Mouse (Mus musculus): ENCODE results near the gene Creb3l2. TPM values are rescaled to one million over a fixed set of nuclear protein-coding genes. Genes with fewer than 3 reads are reported as not detected.
A peak's percentile ranks its signal among the peaks of the same experiment; 100 is the strongest.

The Creb3l2 gene
- 12.8 and 12.9 TPM in 2 replicates for polyA plus RNA-seq (2014; fragmentation: Nextera tagmentation; extraction: Ambion mirVana)

DNA sequence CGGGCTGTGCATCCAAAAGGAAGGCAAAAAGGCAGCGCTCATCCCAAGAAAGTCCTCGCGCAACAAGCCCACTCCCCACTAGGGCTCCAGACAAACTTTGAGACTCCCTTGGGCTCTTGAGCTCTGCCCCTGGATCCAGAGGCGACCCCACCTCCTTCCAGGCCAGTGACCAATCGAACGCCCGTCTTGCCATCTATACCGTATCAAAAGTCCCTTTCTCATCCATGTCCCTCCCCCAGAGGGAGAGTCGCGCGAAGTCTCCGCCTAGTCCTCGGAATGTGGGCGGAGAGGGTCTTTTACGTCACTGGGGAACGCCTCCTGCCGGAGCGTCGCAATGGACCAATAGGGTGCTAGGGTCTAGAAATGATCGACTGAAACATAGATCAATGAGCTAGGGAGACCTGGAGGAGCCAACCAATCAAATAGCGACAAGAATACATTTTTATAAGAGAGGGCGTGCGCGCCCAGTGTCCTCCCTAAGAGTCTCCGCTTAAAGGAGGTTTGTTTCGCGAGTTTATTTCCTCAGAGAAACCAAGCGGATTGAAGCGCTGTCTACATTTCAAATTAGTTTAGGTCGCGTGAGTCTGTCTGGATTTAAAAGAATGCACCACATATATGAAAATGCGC lies at the start of gene Creb3l2:
Creb3l2 (minus strand) TSS at position 106 of the 627 bp plus-strand sequence.
- Histone ChIP-seq H3K4me3 (ENCODE audit: low read depth, low read length) (peak within 1 kb of the TSS; percentile 86), H3K4me2 (peak within 1 kb of the TSS; percentile 85), H3K9ac (ENCODE audit: low read depth, low read length) (peak within 1 kb of the TSS; percentile 75), H3K36me3 (ENCODE audit: control insufficient read depth, insufficient read depth, low read length) (no peaks in the 10 kb centered on the region), H3K4me1 (replicated peaks; ENCODE audit: control insufficient read depth, insufficient read depth, low read length) (peaks cover 6% of the 10 kb centered on the region), H3K27me3 (replicated peaks; ENCODE audit: control insufficient read depth, insufficient read depth, low read length) (no peaks in the 10 kb centered on the region), H3K9me3 (ENCODE audit: control insufficient read depth, low read length) (no peaks in the 10 kb centered on the region), H3K27ac (ENCODE audit: low read depth, low read length) (peak within 1 kb of the TSS; percentile 77)
- WGBS, result under 1% methylated on average over 33 of the region's 33 CpGs
- ATAC-seq (replicated peaks; ENCODE audit: low FRiP score) (peak; percentile 98), DNase-seq (ENCODE audit: low spot score) (peak; percentile 95)

GRCm38 (mm10) chr6:37486502-37486901 lies 44.6 kb upstream of the Creb3l2 start:
- Histone ChIP-seq H3K27ac (ENCODE audit: low read depth, low read length) (no peak overlapping the region), H3K4me2 (no peak overlapping the region), H3K4me3 (ENCODE audit: low read depth, low read length) (no peak overlapping the region), H3K4me1 (replicated peaks; ENCODE audit: control insufficient read depth, insufficient read depth, low read length) (no peaks in the 10 kb centered on the region; the same call in 1 of the 2 replicates), H3K9ac (ENCODE audit: low read depth, low read length) (no peak overlapping the region), H3K9me3 (ENCODE audit: control insufficient read depth, low read length) (no peaks in the 10 kb centered on the region), H3K36me3 (ENCODE audit: control insufficient read depth, insufficient read depth, low read length) (no peaks in the 10 kb centered on the region), H3K27me3 (replicated peaks; ENCODE audit: control insufficient read depth, insufficient read depth, low read length) (no peaks in the 10 kb centered on the region)
- 73% methylated on average over 4 of the region's 4 CpGs for WGBS
- DNase-seq (ENCODE audit: low spot score), result no peak
- ATAC-seq (replicated peaks; ENCODE audit: low FRiP score), result no peak

- Histone ChIP-seq H3K4me3 (ENCODE audit: low read depth, low read length) (no peak overlapping the region), H3K9me3 (ENCODE audit: control insufficient read depth, low read length) (no peaks in the 10 kb centered on the region), H3K4me1 (replicated peaks; ENCODE audit: control insufficient read depth, insufficient read depth, low read length) (no peaks in the 10 kb centered on the region; the same call in 1 of the 2 replicates), H3K27me3 (replicated peaks; ENCODE audit: control insufficient read depth, insufficient read depth, low read length) (no peaks in the 10 kb centered on the region), H3K36me3 (ENCODE audit: control insufficient read depth, insufficient read depth, low read length) (no peaks in the 10 kb centered on the region), H3K4me2 (no peak overlapping the region), H3K27ac (ENCODE audit: low read depth, low read length) (no peak overlapping the region), H3K9ac (ENCODE audit: low read depth, low read length) (no peak overlapping the region)
- no peak for DNase-seq (ENCODE audit: low spot score)
- 53% methylated on average over 1 of the region's 1 CpGs for WGBS
- no peak for ATAC-seq (replicated peaks; ENCODE audit: low FRiP score)
Observed at GRCm38 (mm10) chr6:37484588-37485070, 42.7 kb upstream of the Creb3l2 start.

GRCm38 (mm10) chr6:37483262-37483661 lies 41.3 kb upstream of the Creb3l2 start:
- no peak for DNase-seq (ENCODE audit: low spot score)
- no peaks in the 10 kb centered on the region for H3K9me3 ChIP-seq (ENCODE audit: control insufficient read depth, low read length)
- H3K4me2 ChIP-seq, result peak overlapping the region; percentile 17; the same call in 1 of the 2 replicates
- peak; percentile 64; the same call in 1 of the 2 replicates for ATAC-seq (replicated peaks; ENCODE audit: low FRiP score)
- no peak overlapping the region for H3K9ac ChIP-seq (ENCODE audit: low read depth, low read length)
- whole genome bisulfite sequencing, result 28% methylated on average over 5 of the region's 5 CpGs
- H3K4me1 ChIP-seq (replicated peaks; ENCODE audit: control insufficient read depth, insufficient read depth, low read length), result no peaks in the 10 kb centered on the region; the same call in 1 of the 2 replicates
- no peaks in the 10 kb centered on the region for H3K27me3 ChIP-seq (replicated peaks; ENCODE audit: control insufficient read depth, insufficient read depth, low read length)
- no peaks in the 10 kb centered on the region for H3K36me3 ChIP-seq (ENCODE audit: control insufficient read depth, insufficient read depth, low read length)
- no peak overlapping the region for H3K4me3 ChIP-seq (ENCODE audit: low read depth, low read length)
- peak overlapping the region; percentile 43; the same call in 1 of the 2 replicates for H3K27ac ChIP-seq (ENCODE audit: low read depth, low read length)

DNA sequence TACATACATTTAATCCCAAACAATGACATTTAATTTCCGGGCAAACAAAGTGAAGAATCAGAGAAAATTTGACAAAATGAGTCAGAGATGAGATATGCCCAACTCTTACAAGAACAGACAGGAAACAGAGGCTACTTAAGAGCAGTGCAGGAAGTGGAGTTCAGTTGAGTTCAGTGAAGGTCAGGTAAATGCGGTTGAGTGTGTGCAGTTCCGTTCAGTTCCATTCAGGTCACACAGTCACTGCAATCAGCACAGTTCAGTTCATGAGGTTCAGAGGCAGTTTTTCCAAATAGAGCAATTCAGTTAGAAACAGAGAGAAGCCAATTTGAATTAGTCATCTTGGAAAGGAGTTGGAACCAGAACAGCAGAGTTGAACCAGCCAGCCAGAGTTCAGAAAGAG lies 39.2 kb upstream of the Creb3l2 start:
- 72% methylated on average over 3 of the region's 3 CpGs for WGBS
- no peak overlapping the region for H3K27ac ChIP-seq (ENCODE audit: low read depth, low read length)
- H3K27me3 ChIP-seq (replicated peaks; ENCODE audit: control insufficient read depth, insufficient read depth, low read length), result no peaks in the 10 kb centered on the region
- no peak overlapping the region for H3K4me3 ChIP-seq (ENCODE audit: low read depth, low read length)
- no peak overlapping the region for H3K9ac ChIP-seq (ENCODE audit: low read depth, low read length)
- H3K36me3 ChIP-seq (ENCODE audit: control insufficient read depth, insufficient read depth, low read length), result no peaks in the 10 kb centered on the region
- H3K4me2 ChIP-seq, result no peak overlapping the region
- no peaks in the 10 kb centered on the region; the same call in 1 of the 2 replicates for H3K4me1 ChIP-seq (replicated peaks; ENCODE audit: control insufficient read depth, insufficient read depth, low read length)
- no peak for ATAC-seq (replicated peaks; ENCODE audit: low FRiP score)
- DNase-seq (ENCODE audit: low spot score), result no peak
- no peaks in the 10 kb centered on the region for H3K9me3 ChIP-seq (ENCODE audit: control insufficient read depth, low read length)

DNA sequence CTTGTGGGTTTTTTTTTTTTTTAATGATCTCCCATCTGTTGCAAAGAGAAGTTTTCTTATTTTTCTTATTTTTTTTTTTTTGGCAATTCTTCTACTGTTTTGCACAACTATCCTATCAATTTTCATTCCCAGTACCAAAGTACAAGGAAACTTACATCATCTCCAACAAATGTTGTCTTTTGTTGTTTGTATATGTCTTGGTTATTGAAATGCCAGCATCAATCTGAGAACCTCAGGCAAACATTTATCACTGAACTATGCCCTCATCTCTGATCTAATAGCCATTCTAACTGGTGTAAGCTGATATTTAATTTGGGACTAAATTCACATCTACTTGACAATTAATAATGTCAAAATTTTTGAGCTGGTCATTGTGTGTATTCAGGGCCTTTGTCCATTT lies 38.1 kb upstream of the Creb3l2 start:
- ATAC-seq (replicated peaks; ENCODE audit: low FRiP score) (no peak), DNase-seq (ENCODE audit: low spot score) (no peak)
- H3K4me1 ChIP-seq (replicated peaks; ENCODE audit: control insufficient read depth, insufficient read depth, low read length), result no peaks in the 10 kb centered on the region; the same call in 1 of the 2 replicates
- H3K9ac ChIP-seq (ENCODE audit: low read depth, low read length), result no peak overlapping the region
- no peaks in the 10 kb centered on the region for H3K9me3 ChIP-seq (ENCODE audit: control insufficient read depth, low read length)
- H3K36me3 ChIP-seq (ENCODE audit: control insufficient read depth, insufficient read depth, low read length), result no peaks in the 10 kb centered on the region
- no peaks in the 10 kb centered on the region for H3K27me3 ChIP-seq (replicated peaks; ENCODE audit: control insufficient read depth, insufficient read depth, low read length)
- no peak overlapping the region for H3K4me3 ChIP-seq (ENCODE audit: low read depth, low read length)
- no peak overlapping the region for H3K27ac ChIP-seq (ENCODE audit: low read depth, low read length)
- H3K4me2 ChIP-seq, result no peak overlapping the region

GRCm38 (mm10) chr6:37478481-37478880 lies 36.5 kb upstream of the Creb3l2 start:
- ATAC-seq (replicated peaks; ENCODE audit: low FRiP score) (no peak), DNase-seq (ENCODE audit: low spot score) (no peak)
- no peak overlapping the region for H3K9ac ChIP-seq (ENCODE audit: low read depth, low read length)
- H3K36me3 ChIP-seq (ENCODE audit: control insufficient read depth, insufficient read depth, low read length), result no peaks in the 10 kb centered on the region
- H3K9me3 ChIP-seq (ENCODE audit: control insufficient read depth, low read length), result no peaks in the 10 kb centered on the region
- no peaks in the 10 kb centered on the region; the same call in 1 of the 2 replicates for H3K4me1 ChIP-seq (replicated peaks; ENCODE audit: control insufficient read depth, insufficient read depth, low read length)
- no peaks in the 10 kb centered on the region for H3K27me3 ChIP-seq (replicated peaks; ENCODE audit: control insufficient read depth, insufficient read depth, low read length)
- H3K4me3 ChIP-seq (ENCODE audit: low read depth, low read length), result no peak overlapping the region
- no peak overlapping the region for H3K27ac ChIP-seq (ENCODE audit: low read depth, low read length)
- no peak overlapping the region for H3K4me2 ChIP-seq
- 92% methylated on average over 2 of the region's 2 CpGs for WGBS

DNA sequence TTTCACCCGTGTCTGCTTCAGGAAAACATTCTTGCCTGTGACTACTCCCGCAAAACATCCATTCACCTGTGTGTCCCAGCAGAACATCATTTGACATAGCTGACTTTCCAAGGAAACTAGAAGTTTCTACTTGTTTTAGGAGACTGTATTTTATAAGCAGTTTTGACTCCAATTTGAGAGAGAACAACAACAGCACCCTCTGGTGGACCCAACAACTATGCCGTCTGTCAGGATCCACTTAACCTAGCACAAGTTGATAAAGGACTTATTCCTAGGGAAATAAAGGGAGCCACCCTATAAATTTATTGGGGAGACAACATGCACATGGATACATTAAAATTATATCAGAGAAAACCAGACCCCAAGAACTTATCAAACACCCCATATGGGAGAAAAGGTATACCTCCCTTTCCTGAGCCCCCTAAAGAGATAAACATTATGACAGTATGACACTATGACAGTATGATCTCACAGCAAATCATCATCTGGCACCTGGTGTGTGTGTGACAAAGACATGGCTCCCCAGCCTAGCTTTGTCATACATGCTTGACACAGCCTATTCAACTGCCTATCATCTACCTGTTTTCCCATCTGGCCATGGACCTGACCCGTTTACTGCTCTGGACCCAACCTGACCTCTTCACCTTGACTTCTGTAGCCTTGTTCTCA lies 31.9 kb upstream of the Creb3l2 start:
- H3K27ac ChIP-seq (ENCODE audit: low read depth, low read length), result no peak overlapping the region
- no peaks in the 10 kb centered on the region for H3K36me3 ChIP-seq (ENCODE audit: control insufficient read depth, insufficient read depth, low read length)
- no peak overlapping the region for H3K9ac ChIP-seq (ENCODE audit: low read depth, low read length)
- H3K27me3 ChIP-seq (replicated peaks; ENCODE audit: control insufficient read depth, insufficient read depth, low read length), result no peaks in the 10 kb centered on the region
- 85% methylated on average over 4 of the region's 4 CpGs for WGBS
- H3K9me3 ChIP-seq (ENCODE audit: control insufficient read depth, low read length), result no peaks in the 10 kb centered on the region
- DNase-seq (ENCODE audit: low spot score), result no peak
- no peaks in the 10 kb centered on the region for H3K4me1 ChIP-seq (replicated peaks; ENCODE audit: control insufficient read depth, insufficient read depth, low read length)
- H3K4me2 ChIP-seq, result no peak overlapping the region
- H3K4me3 ChIP-seq (ENCODE audit: low read depth, low read length), result no peak overlapping the region
- no peak for ATAC-seq (replicated peaks; ENCODE audit: low FRiP score)
